Mouse (Mus musculus) intestine, embryonic 16.5 days (tissue): ENCODE measurements around the gene Gm19426. TPM values are rescaled to one million over a fixed set of nuclear protein-coding genes. Genes with fewer than 3 reads are reported as not detected.
A peak's percentile ranks its signal among the peaks of the same experiment; 100 is the strongest.

ENCODE experiments used
- ATAC-seq: fragments of 200-750 bp; cut with Nextera tagmentation; 2 replicates; pipeline ENCODE4 v1.8.0; 2017; ENCODE audit warnings: moderate TSS enrichment, moderate library complexity
- H3K27ac ChIP-seq: fragments of 300-500 bp; sonication (generic); 2 replicates; pipeline ENCODE4 v1.5.1; 2014; ENCODE audit warnings: mild to moderate bottlenecking, low read length
- H3K27me3 ChIP-seq: fragments of 300-500 bp; sonication (generic); replicated peaks from 2 replicates; pipeline ENCODE4 v1.6.1; 2014; ENCODE audit warnings: low read length, control low read depth, mixed read lengths; ENCODE audit not compliant: control insufficient read depth, insufficient read depth
- H3K36me3 ChIP-seq: fragments of 300-500 bp; sonication (generic); 2 replicates; pipeline ENCODE4 v1.6.1; 2014; ENCODE audit warnings: low read length, control low read depth; ENCODE audit not compliant: control insufficient read depth, insufficient read depth
- H3K4me1 ChIP-seq: fragments of 300-500 bp; sonication (generic); 2 replicates; pipeline ENCODE4 v1.6.1; 2014; ENCODE audit warnings: low read length, control low read depth, mixed read lengths; ENCODE audit not compliant: control insufficient read depth, insufficient read depth
- H3K4me2 ChIP-seq: fragments of 300-500 bp; sonication (generic); 2 replicates; pipeline ENCODE4 v1.6.1; 2014; ENCODE audit warnings: low read depth, low read length, control low read depth
- H3K4me3 ChIP-seq: fragments of 300-500 bp; sonication (generic); 2 replicates; pipeline ENCODE4 v1.5.1; 2014; ENCODE audit warnings: mild to moderate bottlenecking, low read length
- H3K9ac ChIP-seq: fragments of 300-500 bp; sonication (generic); 2 replicates; pipeline ENCODE4 v1.6.1; 2014; ENCODE audit warnings: low read depth, low read length
- H3K9me3 ChIP-seq: fragments of 300-500 bp; sonication (generic); 2 replicates; pipeline ENCODE4 v1.6.1; 2016; ENCODE audit warnings: low read length, control low read depth; ENCODE audit not compliant: control insufficient read depth
- WGBS: fragments of 180-500 bp; shearing (Covaris S2); extraction: QIAGEN DNeasy Blood & Tissue Kit; methylation state at CpG from one replicate; pipeline ENCODE4 v1.1.7; 2014; 5-methylcytosine and 5-hydroxymethylcytosine counted together
- polyA plus RNA-seq: library from polyadenylated mRNA; unstranded; fragments of >200 nt; fragmentation: Nextera tagmentation; extraction: Ambion mirVana; gene quantifications from 2 replicates; pipeline ENCODE4 v1.2.1, GENCODE M21; 2015

Gene Gm19426
- polyA plus RNA-seq, 1 experiment from 2014 or later, result 5.1 TPM

GRCm38 (mm10) chr2:84775665-84776064, 32.2 kb upstream of the Gm19426 start:
- Histone ChIP-seq H3K4me3 (no peak overlapping the region), H3K9me3 (no peaks in the 10 kb centered on the region), H3K4me2 (no peak overlapping the region), H3K36me3 (no peaks in the 10 kb centered on the region), H3K27ac (peak overlapping the region; percentile 63), H3K27me3 (no peaks in the 10 kb centered on the region; the same call in 1 of the 2 replicates), H3K9ac (no peak overlapping the region), H3K4me1 (0 out of 2 replicates have a peak, but pooled peaks cover 4% of the 10 kb centered on the region)
- WGBS, result 75% methylated on average over 6 of the region's 6 CpGs
- ATAC-seq, result no peak

GRCm38 (mm10) chr2:84775241-84775640, 31.8 kb upstream of the Gm19426 start, which contains the start of gene Serping1:
Serping1 (minus strand) TSS chr2:84775444.
- peak within 1 kb of the TSS; percentile 66 for H3K9ac ChIP-seq
- ATAC-seq, result peak; percentile 38

GRCm38 (mm10) chr2:84774751-84775150, 31.3 kb upstream of the Gm19426 start:
- Histone ChIP-seq H3K4me2 (peak overlapping the region; percentile 48), H3K9me3 (no peaks in the 10 kb centered on the region), H3K27ac (peak overlapping the region; percentile 45), H3K9ac (peak overlapping the region; percentile 66), H3K4me1 (0 out of 2 replicates have a peak, but pooled peaks cover 4% of the 10 kb centered on the region), H3K27me3 (no peaks in the 10 kb centered on the region; the same call in 1 of the 2 replicates), H3K4me3 (peak overlapping the region; percentile 42), H3K36me3 (no peaks in the 10 kb centered on the region)
- WGBS, result 6% methylated on average over 15 of the region's 15 CpGs
- peak; percentile 95 for ATAC-seq

More at GRCm38 (mm10) chr2:84775241-84775640, 31.8 kb upstream of the Gm19426 start, which contains the start of gene Serping1:
- H3K36me3 ChIP-seq, result no peaks in the 10 kb centered on the region
- peak within 1 kb of the TSS; percentile 42 for H3K4me3 ChIP-seq
- peak within 1 kb of the TSS; percentile 63 for H3K27ac ChIP-seq
- H3K27me3 ChIP-seq, result no peaks in the 10 kb centered on the region; the same call in 1 of the 2 replicates
- no peaks in the 10 kb centered on the region for H3K9me3 ChIP-seq
- 0 out of 2 replicates have a peak, but pooled peaks cover 4% of the 10 kb centered on the region for H3K4me1 ChIP-seq
- 48% methylated on average over 9 of the region's 9 CpGs for WGBS
- H3K4me2 ChIP-seq, result peak within 1 kb of the TSS; percentile 48

GRCm38 (mm10) chr2:84773195-84773594, 29.7 kb upstream of the Gm19426 start:
- 0 out of 2 replicates have a peak, but pooled peaks cover 4% of the 10 kb centered on the region for H3K4me1 ChIP-seq
- no peak overlapping the region for H3K4me3 ChIP-seq
- H3K27me3 ChIP-seq, result no peaks in the 10 kb centered on the region
- no peaks in the 10 kb centered on the region for H3K36me3 ChIP-seq
- no peaks in the 10 kb centered on the region for H3K9me3 ChIP-seq
- no peak overlapping the region for H3K4me2 ChIP-seq
- WGBS, result 79% methylated on average over 5 of the region's 5 CpGs
- no peak overlapping the region for H3K9ac ChIP-seq
- H3K27ac ChIP-seq, result no peak overlapping the region
- no peak for ATAC-seq

- ATAC-seq, result no peak
- H3K9me3 ChIP-seq, result no peaks in the 10 kb centered on the region
- no peaks in the 10 kb centered on the region for H3K27me3 ChIP-seq
- H3K4me3 ChIP-seq, result no peak overlapping the region
- no peak overlapping the region for H3K27ac ChIP-seq
- no peaks in the 10 kb centered on the region for H3K36me3 ChIP-seq
- no peak overlapping the region for H3K9ac ChIP-seq
- 0 out of 2 replicates have a peak, but pooled peaks cover 4% of the 10 kb centered on the region for H3K4me1 ChIP-seq
- no peak overlapping the region for H3K4me2 ChIP-seq
- 88% methylated on average over 4 of the region's 4 CpGs for WGBS
These were observed 29.0 kb upstream of the Gm19426 start for GRCm38 (mm10) chr2:84772454-84772853.

GRCm38 (mm10) chr2:84770501-84770900, 27.0 kb upstream of the Gm19426 start:
- WGBS, result 75% methylated on average over 6 of the region's 6 CpGs
- no peak for ATAC-seq
- no peaks in the 10 kb centered on the region for H3K36me3 ChIP-seq

GRCm38 (mm10) chr2:84762818-84763217, 19.4 kb upstream of the Gm19426 start:
- H3K4me3 ChIP-seq, result no peak overlapping the region
- H3K4me1 ChIP-seq, result no peaks in the 10 kb centered on the region
- no peaks in the 10 kb centered on the region for H3K27me3 ChIP-seq
- H3K36me3 ChIP-seq, result no peaks in the 10 kb centered on the region
- no peak overlapping the region for H3K4me2 ChIP-seq
- H3K9ac ChIP-seq, result no peak overlapping the region
- 39% methylated on average over 1 of the region's 1 CpGs for WGBS
- no peaks in the 10 kb centered on the region for H3K9me3 ChIP-seq
- no peak overlapping the region for H3K27ac ChIP-seq
- ATAC-seq, result no peak

More at GRCm38 (mm10) chr2:84770501-84770900, 27.0 kb upstream of the Gm19426 start:
- 0 out of 2 replicates have a peak, but pooled peaks cover 4% of the 10 kb centered on the region for H3K4me1 ChIP-seq
- H3K4me3 ChIP-seq, result no peak overlapping the region
- H3K9me3 ChIP-seq, result no peaks in the 10 kb centered on the region
- no peak overlapping the region for H3K27ac ChIP-seq
- H3K27me3 ChIP-seq, result no peaks in the 10 kb centered on the region
- H3K4me2 ChIP-seq, result no peak overlapping the region
- H3K9ac ChIP-seq, result no peak overlapping the region

- no peak overlapping the region for H3K4me2 ChIP-seq
- H3K36me3 ChIP-seq, result no peaks in the 10 kb centered on the region
- 58% methylated on average over 4 of the region's 4 CpGs for WGBS
- no peak for ATAC-seq
- H3K4me1 ChIP-seq, result no peaks in the 10 kb centered on the region
- H3K4me3 ChIP-seq, result no peak overlapping the region
- H3K27me3 ChIP-seq, result no peaks in the 10 kb centered on the region
- no peak overlapping the region for H3K27ac ChIP-seq
- no peaks in the 10 kb centered on the region for H3K9me3 ChIP-seq
- no peak overlapping the region for H3K9ac ChIP-seq
These were observed 18.8 kb upstream of the Gm19426 start for GRCm38 (mm10) chr2:84762295-84762694.

GRCm38 (mm10) chr2:84761840-84762239, 18.4 kb upstream of the Gm19426 start:
- Histone ChIP-seq H3K4me3 (no peak overlapping the region), H3K4me1 (no peaks in the 10 kb centered on the region), H3K9ac (no peak overlapping the region), H3K27me3 (no peaks in the 10 kb centered on the region), H3K4me2 (no peak overlapping the region), H3K36me3 (no peaks in the 10 kb centered on the region), H3K9me3 (no peaks in the 10 kb centered on the region), H3K27ac (no peak overlapping the region)
- 92% methylated on average over 1 of the region's 1 CpGs for WGBS
- no peak for ATAC-seq

GRCm38 (mm10) chr2:84761309-84761708, 17.9 kb upstream of the Gm19426 start:
- Histone ChIP-seq H3K27me3 (no peaks in the 10 kb centered on the region), H3K4me1 (0 out of 2 replicates have a peak, but pooled peaks cover 3% of the 10 kb centered on the region), H3K4me2 (no peak overlapping the region), H3K9me3 (no peaks in the 10 kb centered on the region), H3K36me3 (no peaks in the 10 kb centered on the region), H3K4me3 (no peak overlapping the region), H3K27ac (no peak overlapping the region), H3K9ac (no peak overlapping the region)
- no peak for ATAC-seq
- 79% methylated on average over 3 of the region's 3 CpGs for whole genome bisulfite sequencing
